Mouse (Mus musculus) ES-Bruce4 (cell line): ENCODE measurements around the gene Pirt. TPM values are rescaled to one million over a fixed set of nuclear protein-coding genes. Genes with fewer than 3 reads are reported as not detected.

Source experiments
- H3K27ac ChIP-seq: 2 replicates; pipeline ENCODE4 v1.5.1; 2012; ENCODE audit warnings: low read length, inconsistent platforms; ENCODE audit not compliant: insufficient read depth
- H3K27me3 ChIP-seq: 2 replicates; pipeline ENCODE4 v1.6.1; 2012; ENCODE audit warnings: mild to moderate bottlenecking, low read length, inconsistent platforms; ENCODE audit not compliant: control insufficient read depth, poor library complexity, insufficient read depth, severe bottlenecking
- H3K36me3 ChIP-seq: 2 replicates; pipeline ENCODE4 v1.6.1; 2012; ENCODE audit warnings: inconsistent platforms, mild to moderate bottlenecking, low read length, moderate library complexity; ENCODE audit not compliant: control insufficient read depth, poor library complexity, insufficient read depth, severe bottlenecking
- H3K4me1 ChIP-seq: one replicate; pipeline ENCODE4 v1.8.1; 2011; ENCODE audit warnings: low read length; ENCODE audit not compliant: control insufficient read depth, insufficient read depth
- H3K4me3 ChIP-seq: 2 replicates; pipeline ENCODE4 v1.5.1; 2011; ENCODE audit warnings: low read depth, mild to moderate bottlenecking, low read length
- H3K9ac ChIP-seq: 2 replicates; pipeline ENCODE4 v1.6.1; 2012; ENCODE audit warnings: low read depth, mild to moderate bottlenecking, inconsistent platforms; ENCODE audit not compliant: poor library complexity, severe bottlenecking
- H3K9me3 ChIP-seq: replicated peaks from 2 replicates; pipeline ENCODE4 v1.6.1; 2012; ENCODE audit warnings: mild to moderate bottlenecking, low read length, inconsistent platforms; ENCODE audit not compliant: control insufficient read depth, poor library complexity, insufficient read depth, severe bottlenecking
- CTCF ChIP-seq: IDR thresholded peaks from one replicate; pipeline ENCODE4 v1.8.1; 2011; ENCODE audit warnings: low read depth, low read length
- EP300 ChIP-seq: IDR thresholded peaks from 2 replicates; pipeline ENCODE4 v1.6.1; 2011; ENCODE audit warnings: low read depth, low read length; ENCODE audit not compliant: insufficient read depth
- POLR2A ChIP-seq: IDR thresholded peaks from one replicate; pipeline ENCODE4 v1.8.1; 2011; ENCODE audit warnings: low read length; ENCODE audit not compliant: insufficient read depth
- polyA plus RNA-seq: library from polyadenylated mRNA; stranded (reverse); fragments of >200 nt; gene quantifications from 2 replicates; pipeline ENCODE4 v1.2.4, GENCODE M21; 2011; ENCODE audit warnings: low read depth; ENCODE audit not compliant: missing spikeins, insufficient read depth, insufficient read length

Gene Pirt
- polyA plus RNA-seq, 1 experiment, result 0.33 TPM

DNA sequence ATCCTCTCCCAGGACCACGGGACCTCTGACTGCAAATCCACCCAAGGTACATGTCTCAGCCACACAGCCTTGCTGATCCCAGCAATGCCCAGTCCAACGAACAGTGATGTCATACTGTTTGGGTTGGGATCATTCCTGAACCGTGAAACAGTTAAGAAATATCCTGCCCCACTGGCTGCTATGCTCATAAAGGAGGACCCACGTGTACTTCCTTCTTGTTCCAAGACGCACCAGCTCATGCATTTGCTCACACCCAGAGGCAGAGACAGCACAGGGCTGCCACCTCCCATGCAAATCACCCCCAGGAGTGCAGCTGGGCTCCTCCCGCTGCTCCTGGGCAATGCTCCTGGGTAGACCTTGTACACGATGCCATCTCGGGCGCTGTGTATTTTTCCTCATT, 44.5 kb downstream of the Pirt start, which contains the start of gene Tmem238l:
Gene Tmem238l (plus strand): TSS at position 336 of the 400 bp plus-strand sequence.
- Histone ChIP-seq H3K4me3 (no peak within 1 kb of the TSS), H3K9me3 (peaks cover 13% of the 10 kb centered on the region), H3K27ac (no peak within 1 kb of the TSS), H3K4me1 (no peaks in the 10 kb centered on the region), H3K27me3 (no peaks in the 10 kb centered on the region), H3K36me3 (no peaks in the 10 kb centered on the region), H3K9ac (no peak within 1 kb of the TSS)
- TF ChIP-seq CTCF (no peak), POLR2A (no peak)

GRCm38 (mm10) chr11:66960797-66961196, 49.0 kb downstream of the Pirt start:
- TF ChIP-seq EP300, result no peak
- Histone ChIP-seq H3K9me3 (no peaks in the 10 kb centered on the region; the same call in 1 of the 2 replicates), H3K27me3 (no peaks in the 10 kb centered on the region), H3K36me3 (no peaks in the 10 kb centered on the region), H3K27ac (no peak overlapping the region), H3K9ac (no peak overlapping the region), H3K4me3 (no peak overlapping the region), H3K4me1 (no peaks in the 10 kb centered on the region)

DNA sequence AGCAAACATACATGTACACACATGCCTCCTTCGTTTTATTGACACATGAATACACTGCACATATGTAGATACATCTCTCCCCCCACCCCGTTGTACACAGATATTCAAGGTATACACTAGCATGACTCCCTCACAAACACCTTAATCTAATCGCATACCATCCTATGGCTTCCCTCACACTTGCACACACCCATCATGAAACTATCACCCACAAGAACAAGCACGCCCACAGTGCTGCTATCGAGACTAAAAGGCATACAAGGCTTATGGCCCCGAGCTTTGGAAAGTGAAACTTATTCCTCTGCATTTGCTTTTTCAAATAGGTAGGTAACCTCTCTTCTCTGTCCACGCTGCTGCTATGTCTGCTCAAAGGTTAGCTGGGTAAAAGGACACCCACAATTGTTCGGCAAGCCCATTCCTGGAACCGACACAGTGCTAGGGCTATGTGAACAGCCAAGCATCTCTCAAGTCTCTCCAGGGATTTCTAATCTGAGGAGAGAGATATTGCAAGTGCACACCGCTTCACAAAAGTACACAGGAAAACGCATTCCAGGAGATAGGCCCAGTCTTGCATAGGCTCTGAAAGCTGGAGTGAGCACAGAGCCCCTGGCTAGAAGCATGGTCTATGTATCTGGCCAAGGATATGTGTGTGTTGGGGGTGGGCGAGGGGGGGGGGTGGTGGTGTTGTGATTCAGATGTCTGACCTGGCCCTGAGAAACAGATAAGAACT, 49.8 kb downstream of the Pirt start:
- H3K36me3 ChIP-seq, result no peaks in the 10 kb centered on the region
- no peak for TF ChIP-seq CTCF
- TF ChIP-seq POLR2A, result no peak
- TF ChIP-seq EP300, result no peak

DNA sequence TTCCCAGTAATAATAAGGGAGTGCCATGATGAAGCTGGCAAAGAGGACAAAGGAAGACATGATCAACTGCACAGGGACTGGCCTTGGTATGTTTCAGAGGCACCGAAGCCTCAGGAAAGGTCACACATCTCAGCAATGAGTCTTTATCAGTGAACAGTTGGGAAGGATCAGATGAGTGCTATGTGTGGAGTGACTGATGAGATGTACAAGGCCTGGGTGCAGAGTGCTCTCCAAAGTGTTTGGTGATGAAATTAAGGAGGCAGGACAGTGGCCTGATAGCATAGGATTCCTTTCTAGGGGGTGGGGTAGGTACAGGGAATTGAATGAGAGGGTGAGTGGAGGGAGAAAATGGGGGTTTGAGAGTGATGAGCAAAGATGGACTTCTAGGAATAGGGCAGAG, 51.7 kb downstream of the Pirt start:
- TF ChIP-seq EP300 (no peak), POLR2A (no peak), CTCF (no peak)
- Histone ChIP-seq H3K36me3 (no peaks in the 10 kb centered on the region), H3K4me3 (no peak overlapping the region), H3K27ac (no peak overlapping the region), H3K27me3 (no peaks in the 10 kb centered on the region), H3K4me1 (no peaks in the 10 kb centered on the region), H3K9ac (no peak overlapping the region), H3K9me3 (no peaks in the 10 kb centered on the region)

More for the DNA sequence above, 49.8 kb downstream of the Pirt start:
- no peak overlapping the region for H3K4me3 ChIP-seq
- no peaks in the 10 kb centered on the region for H3K4me1 ChIP-seq
- no peak overlapping the region for H3K27ac ChIP-seq
- H3K9ac ChIP-seq, result no peak overlapping the region
- H3K9me3 ChIP-seq, result no peaks in the 10 kb centered on the region
- no peaks in the 10 kb centered on the region for H3K27me3 ChIP-seq

GRCm38 (mm10) chr11:66966500-66967116, 54.8 kb downstream of the Pirt start:
- TF ChIP-seq CTCF (no peak), EP300 (peak; percentile 89)
- Histone ChIP-seq H3K27me3 (no peaks in the 10 kb centered on the region), H3K27ac (peak overlapping the region; percentile 7), H3K9ac (no peak overlapping the region), H3K9me3 (no peaks in the 10 kb centered on the region), H3K4me3 (no peak overlapping the region), H3K36me3 (no peaks in the 10 kb centered on the region), H3K4me1 (no peaks in the 10 kb centered on the region)

GRCm38 (mm10) chr11:66968575-66968974, 56.8 kb downstream of the Pirt start:
- H3K9me3 ChIP-seq, result no peaks in the 10 kb centered on the region
- no peaks in the 10 kb centered on the region for H3K27me3 ChIP-seq
- no peaks in the 10 kb centered on the region for H3K36me3 ChIP-seq
- no peak overlapping the region for H3K4me3 ChIP-seq
- H3K4me1 ChIP-seq, result no peaks in the 10 kb centered on the region
- TF ChIP-seq EP300, result no peak
- no peak for TF ChIP-seq CTCF
- no peak for TF ChIP-seq POLR2A
- no peak overlapping the region for H3K27ac ChIP-seq
- no peak overlapping the region for H3K9ac ChIP-seq
